Mouse (Mus musculus) mature B cell (primary cell): Measurements from ENCODE around the gene Gm4303.
"Not testable (repeated sequence)": the region's sequence is repeated elsewhere in the genome, so short reads cannot be mapped to it uniquely, and the experiment has no call there.

ENCODE experiments used
- in situ Hi-C: fragments of 300-500 bp; cut with MboI; formaldehyde crosslinking; loops from 2 replicates; pipeline ENCODE4 v1.14.3; 2019

Gm4303 gene

GRCm38 (mm10) chr10:100345672-100346071 lies at the start of gene Gm4303:
Gene Gm4303, plus strand, starts transcription at chr10:100345972.
- in situ Hi-C loops, result not testable (repeated sequence)

- in situ Hi-C loops, result no loop called here
Measured at GRCm38 (mm10) chr10:100296105-100296504, 49.7 kb upstream of the Gm4303 start.

GRCm38 (mm10) chr10:100300106-100300505 lies 45.7 kb upstream of the Gm4303 start:
- in situ Hi-C loops, result not testable (repeated sequence)

GRCm38 (mm10) chr10:100335376-100335775 lies 10.4 kb upstream of the Gm4303 start, which contains the start of gene Gm4301:
Gene Gm4301, plus strand, starts transcription at chr10:100335676.
- in situ Hi-C loops, result not testable (repeated sequence)

GRCm38 (mm10) chr10:100340536-100340935 lies 5.2 kb upstream of the Gm4303 start, which contains the start of gene Gm4302:
Gene Gm4302, plus strand, starts transcription at chr10:100340836.
- in situ Hi-C loops, result not testable (repeated sequence)

- in situ Hi-C loops, result not testable (repeated sequence)
Measured at GRCm38 (mm10) chr10:100350793-100351192, 5.0 kb downstream of the Gm4303 start, which contains the start of gene Gm4305. Gene Gm4305, plus strand, starts transcription at chr10:100351093.

- in situ Hi-C loops, result not testable (repeated sequence)
Measured at GRCm38 (mm10) chr10:100356841-100357240, 11.1 kb downstream of the Gm4303 start.

GRCm38 (mm10) chr10:100361038-100361437 lies 15.3 kb downstream of the Gm4303 start, which contains the start of gene Gm4307:
Gene Gm4307, plus strand, starts transcription at chr10:100361338.
- in situ Hi-C loops, result not testable (repeated sequence)

- in situ Hi-C loops, result not testable (repeated sequence)
Measured at GRCm38 (mm10) chr10:100382460-100382859, 36.7 kb downstream of the Gm4303 start, which contains the start of gene Gm4312. Gene Gm4312, minus strand, starts transcription at chr10:100382560.
